Mouse (Mus musculus) lung, embryonic 14.5 days (tissue): ENCODE data around the gene Npas1. TPM values are rescaled to one million over a fixed set of nuclear protein-coding genes. Genes with fewer than 3 reads are reported as not detected.

Experiments
- ATAC-seq: fragments of 200-750 bp; cut with Nextera tagmentation; 2 replicates; pipeline ENCODE4 v1.8.0; 2017; ENCODE audit warnings: mild to moderate bottlenecking, moderate TSS enrichment, moderate library complexity; ENCODE audit not compliant: insufficient read depth
- DNase-seq: peaks from one replicate; pipeline ENCODE4 v3.0.0-alpha.2; 2015
- H3K27ac ChIP-seq: fragments of 300-500 bp; sonication (generic); 2 replicates; pipeline ENCODE4 v1.5.1; 2014; ENCODE audit warnings: low read depth, mild to moderate bottlenecking, moderate library complexity
- H3K27me3 ChIP-seq: fragments of 300-500 bp; sonication (generic); 2 replicates; pipeline ENCODE4 v1.6.1; 2014; ENCODE audit warnings: low read length, control low read depth; ENCODE audit not compliant: insufficient read depth
- H3K36me3 ChIP-seq: fragments of 300-500 bp; sonication (generic); 2 replicates; pipeline ENCODE4 v1.6.1; 2014; ENCODE audit warnings: control low read depth; ENCODE audit not compliant: insufficient read depth
- H3K4me1 ChIP-seq: fragments of 300-500 bp; sonication (generic); 2 replicates; pipeline ENCODE4 v1.6.1; 2014; ENCODE audit warnings: antibody characterized with exemption, control low read depth; ENCODE audit not compliant: insufficient read depth
- H3K4me2 ChIP-seq: fragments of 300-500 bp; sonication (generic); 2 replicates; pipeline ENCODE4 v1.6.1; 2014; ENCODE audit warnings: mild to moderate bottlenecking
- H3K4me3 ChIP-seq: fragments of 300-500 bp; sonication (generic); 2 replicates; pipeline ENCODE4 v1.5.1; 2014; ENCODE audit warnings: low read depth, low read length
- H3K9ac ChIP-seq: fragments of 300-500 bp; sonication (generic); 2 replicates; pipeline ENCODE4 v1.6.1; 2014
- H3K9me3 ChIP-seq: fragments of 300-500 bp; sonication (generic); 2 replicates; pipeline ENCODE4 v1.6.1; 2016; ENCODE audit warnings: low read depth, low read length, control low read depth
- CTCF ChIP-seq: IDR thresholded peaks from 2 replicates; pipeline ENCODE4 v1.5.1; 2016; ENCODE audit warnings: antibody characterized with exemption, low read depth
- WGBS: fragments of 180-500 bp; shearing (Covaris S2); extraction: QIAGEN DNeasy Blood & Tissue Kit; methylation state at CpG from one replicate; pipeline ENCODE4 v1.1.7; 2014; 5-methylcytosine and 5-hydroxymethylcytosine counted together
- polyA plus RNA-seq: library from polyadenylated mRNA; unstranded; fragments of >200 nt; fragmentation: Nextera tagmentation; extraction: Ambion mirVana; gene quantifications from 2 replicates; pipeline ENCODE4 v1.2.1, GENCODE M21; 2014

Gene Npas1
- polyA plus RNA-seq, 1 experiment from 2014 or later, result not detected

DNA sequence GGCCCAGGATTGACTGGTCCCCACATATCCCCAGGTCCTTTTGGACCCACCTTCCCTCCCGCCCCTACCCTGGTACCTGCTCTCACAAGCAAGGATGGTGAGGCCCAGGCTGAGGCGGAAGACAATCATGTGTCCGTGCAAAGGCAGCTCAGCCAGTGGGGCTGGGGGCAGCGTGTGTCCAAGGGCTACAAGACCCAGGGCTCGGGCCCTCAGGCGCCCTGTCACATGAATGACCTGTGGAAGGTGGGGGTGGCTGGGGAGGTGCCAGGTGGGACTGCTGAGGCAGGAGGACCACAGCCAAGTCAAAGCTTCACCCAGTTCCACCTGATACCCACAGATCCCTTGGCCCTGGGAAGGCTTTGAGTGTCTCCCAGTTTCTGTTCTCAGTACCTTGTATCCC lies 15.8 kb downstream of the Npas1 start:
- H3K36me3 ChIP-seq, result no peaks in the 10 kb centered on the region
- TF ChIP-seq CTCF, result no peak
- H3K27ac ChIP-seq, result no peak overlapping the region
- no peak overlapping the region for H3K9ac ChIP-seq
- DNase-seq (no peak), ATAC-seq (no peak)
- H3K27me3 ChIP-seq, result 0 out of 2 replicates have a peak, but pooled peaks cover 3% of the 10 kb centered on the region
- H3K9me3 ChIP-seq, result no peaks in the 10 kb centered on the region
- no peak overlapping the region for H3K4me2 ChIP-seq
- no peak overlapping the region for H3K4me3 ChIP-seq
- 76% methylated on average over 6 of the region's 6 CpGs for WGBS
- H3K4me1 ChIP-seq, result no peaks in the 10 kb centered on the region

DNA sequence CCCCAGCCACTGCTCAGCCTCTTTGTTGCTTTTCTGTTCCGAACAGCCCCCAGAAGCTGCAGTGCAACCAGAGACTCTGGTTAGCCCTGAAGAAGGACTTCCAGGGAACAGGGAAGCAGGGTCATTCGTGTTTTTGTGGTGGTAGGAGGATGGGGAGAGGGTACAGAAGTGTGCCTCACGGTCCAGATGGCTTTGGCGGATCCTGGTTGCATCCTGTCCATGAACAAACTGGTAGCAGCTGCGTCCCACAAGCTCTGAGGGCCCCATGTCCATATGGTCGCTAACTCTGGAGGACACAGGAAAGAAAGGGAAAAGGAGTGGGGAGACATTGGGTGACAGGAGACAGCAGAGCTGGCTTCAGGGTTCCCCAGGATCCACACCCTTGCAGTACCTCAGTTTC lies 16.4 kb downstream of the Npas1 start:
- Histone ChIP-seq H3K36me3 (no peaks in the 10 kb centered on the region), H3K4me3 (no peak overlapping the region), H3K9ac (no peak overlapping the region), H3K27ac (no peak overlapping the region), H3K4me2 (no peak overlapping the region), H3K9me3 (no peaks in the 10 kb centered on the region), H3K4me1 (no peaks in the 10 kb centered on the region), H3K27me3 (0 out of 2 replicates have a peak, but pooled peaks cover 3% of the 10 kb centered on the region)
- WGBS, result 58% methylated on average over 6 of the region's 6 CpGs
- ATAC-seq (no peak), DNase-seq (no peak)
- TF ChIP-seq CTCF, result no peak

DNA sequence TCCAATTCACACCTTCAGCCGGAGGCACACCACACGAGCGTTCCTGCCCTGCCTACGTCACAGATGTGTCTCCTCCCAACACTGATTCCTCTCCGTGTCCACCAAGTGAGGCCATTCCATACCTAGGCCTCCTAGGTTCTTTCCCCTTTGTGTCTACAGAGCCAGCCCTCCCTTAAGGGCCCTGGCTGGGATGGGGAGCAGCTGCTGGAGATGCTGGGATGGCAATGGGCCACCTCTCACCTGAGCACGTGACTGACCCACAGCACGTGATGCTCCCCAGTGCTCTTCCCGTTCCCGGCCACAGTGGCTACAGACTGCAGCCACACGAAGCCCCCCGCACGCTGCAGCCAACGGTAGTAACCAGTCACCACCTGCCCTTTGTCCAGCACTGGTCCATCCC lies 17.0 kb downstream of the Npas1 start:
- Histone ChIP-seq H3K9ac (no peak overlapping the region), H3K9me3 (no peaks in the 10 kb centered on the region), H3K4me3 (no peak overlapping the region), H3K4me1 (no peaks in the 10 kb centered on the region), H3K27ac (no peak overlapping the region), H3K27me3 (0 out of 2 replicates have a peak, but pooled peaks cover 3% of the 10 kb centered on the region), H3K4me2 (no peak overlapping the region), H3K36me3 (no peaks in the 10 kb centered on the region)
- ATAC-seq (no peak), DNase-seq (no peak)
- TF ChIP-seq CTCF, result no peak
- WGBS, result 54% methylated on average over 13 of the region's 13 CpGs

DNA sequence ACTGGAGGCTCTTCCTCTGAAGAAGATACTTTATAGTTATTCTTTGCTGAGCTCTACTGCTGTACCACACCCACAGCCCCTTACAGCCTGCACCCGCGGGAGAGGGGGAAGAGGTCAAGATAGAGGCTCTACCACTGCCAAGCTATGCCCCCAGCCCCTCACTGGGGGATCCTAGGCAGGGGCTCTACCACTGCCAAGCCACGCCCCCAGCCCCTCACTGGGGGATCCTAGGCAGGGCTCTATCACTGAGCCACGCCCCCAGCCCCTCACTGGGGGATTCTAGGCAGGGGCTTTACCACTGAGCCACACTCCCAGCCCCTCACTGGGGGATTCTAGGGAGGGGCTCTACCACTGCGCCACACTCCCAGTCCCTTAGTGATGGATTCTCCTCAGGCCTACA lies 21.2 kb downstream of the Npas1 start:
- no peaks in the 10 kb centered on the region for H3K9me3 ChIP-seq
- no peak for TF ChIP-seq CTCF
- no peak overlapping the region for H3K9ac ChIP-seq
- no peak for ATAC-seq
- H3K27ac ChIP-seq, result no peak overlapping the region
- no peak overlapping the region for H3K4me3 ChIP-seq
- 79% methylated on average over 5 of the region's 5 CpGs for WGBS
- no peak for DNase-seq
- no peak overlapping the region for H3K4me2 ChIP-seq
- peaks cover 3% of the 10 kb centered on the region; the same call in 1 of the 2 replicates for H3K36me3 ChIP-seq
- H3K4me1 ChIP-seq, result 0 out of 2 replicates have a peak, but pooled peaks cover 4% of the 10 kb centered on the region
- H3K27me3 ChIP-seq, result no peaks in the 10 kb centered on the region

DNA sequence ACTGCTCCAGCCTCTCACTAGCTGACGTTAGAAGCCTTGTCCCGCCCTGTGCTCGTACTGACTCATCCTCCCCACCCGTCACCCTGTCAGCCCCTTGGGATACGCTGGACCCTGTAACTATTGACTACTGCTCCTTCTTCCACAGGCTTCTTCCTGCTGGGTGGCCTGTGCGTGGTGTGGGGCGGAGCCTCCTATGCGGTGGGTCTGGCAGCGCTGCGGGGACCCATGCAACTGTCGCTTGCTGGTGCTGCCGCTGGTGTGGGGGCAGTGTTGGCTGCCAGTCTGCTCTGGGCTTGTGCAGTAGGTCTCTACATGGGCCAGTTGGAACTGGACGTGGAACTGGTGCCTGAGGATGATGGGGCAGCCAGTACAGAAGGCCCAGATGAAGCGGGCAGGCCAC lies 22.5 kb downstream of the Npas1 start:
- H3K27ac ChIP-seq, result no peak overlapping the region
- no peak overlapping the region for H3K4me2 ChIP-seq
- DNase-seq, result no peak
- H3K9me3 ChIP-seq, result no peaks in the 10 kb centered on the region
- no peaks in the 10 kb centered on the region for H3K27me3 ChIP-seq
- 89% methylated on average over 14 of the region's 14 CpGs for WGBS
- no peak for TF ChIP-seq CTCF
- H3K4me1 ChIP-seq, result 0 out of 2 replicates have a peak, but pooled peaks cover 4% of the 10 kb centered on the region
- no peak overlapping the region for H3K9ac ChIP-seq
- ATAC-seq, result no peak
- peaks cover 3% of the 10 kb centered on the region; the same call in 1 of the 2 replicates for H3K36me3 ChIP-seq
- H3K4me3 ChIP-seq, result no peak overlapping the region

DNA sequence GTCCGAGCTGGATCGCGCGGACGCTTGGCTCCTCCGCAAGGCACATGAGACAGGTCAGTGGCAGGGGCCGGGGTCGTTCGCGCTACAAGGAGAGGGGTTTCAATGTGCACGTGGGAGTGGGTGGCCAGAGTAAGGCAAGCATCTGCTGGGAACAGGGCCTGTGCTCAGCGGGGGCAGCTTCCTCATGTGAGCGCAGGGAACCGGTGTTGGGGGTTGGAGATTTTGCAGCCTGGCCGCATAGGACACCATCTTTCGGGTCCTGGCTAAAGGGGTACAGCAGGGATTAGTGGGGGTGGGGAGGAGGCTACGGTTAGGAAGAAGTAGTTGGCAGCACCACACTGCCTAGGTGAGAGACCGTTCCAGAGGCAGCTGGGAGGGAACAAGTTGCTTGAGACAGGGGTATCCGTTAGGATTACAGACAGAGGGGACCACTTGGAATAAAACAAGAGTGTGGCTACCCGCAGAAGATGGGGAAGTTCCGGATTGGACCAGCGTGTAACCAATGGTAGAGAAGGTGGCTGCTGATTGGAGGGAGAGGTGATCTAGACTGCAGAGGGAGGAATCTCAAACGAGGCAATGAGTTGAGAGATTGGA lies 24.3 kb downstream of the Npas1 start:
- H3K9ac ChIP-seq, result peak overlapping the region; percentile 68
- peak overlapping the region; percentile 63; the same call in 1 of the 2 replicates for H3K27ac ChIP-seq

DNA sequence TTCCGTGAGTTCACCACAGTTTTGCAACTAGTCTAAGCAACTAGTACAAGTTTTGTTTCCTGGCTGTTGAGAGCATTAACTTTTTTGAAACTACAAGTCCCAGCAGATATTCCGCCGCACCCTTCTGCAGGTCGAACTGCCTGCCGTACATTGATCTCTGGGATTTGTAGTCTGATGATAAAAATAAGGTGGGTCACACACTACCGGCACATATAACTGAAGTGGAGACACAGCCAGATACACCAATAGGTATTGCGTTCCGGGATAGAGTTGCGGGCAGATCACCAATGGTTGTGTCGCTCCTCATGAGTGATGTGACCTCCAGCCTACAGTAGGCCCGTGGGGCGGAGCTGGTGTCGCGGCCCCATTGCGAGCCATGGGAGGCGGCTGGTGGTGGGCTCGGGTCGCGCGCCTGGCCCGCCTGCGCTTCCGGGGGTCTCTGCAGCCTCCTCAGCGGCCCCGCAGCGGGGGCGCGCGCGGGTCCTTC lies 24.9 kb downstream of the Npas1 start, which contains the start of gene Tmem160:
Gene Tmem160, plus strand, starts transcription at position 193 of the 487 bp plus-strand sequence.
- WGBS, result 1% methylated on average over 30 of the region's 30 CpGs
- Histone ChIP-seq H3K36me3 (peaks cover 3% of the 10 kb centered on the region; the same call in 1 of the 2 replicates), H3K4me1 (0 out of 2 replicates have a peak, but pooled peaks cover 4% of the 10 kb centered on the region), H3K9me3 (no peaks in the 10 kb centered on the region), H3K4me3 (peak within 1 kb of the TSS; percentile 77), H3K27ac (peak within 1 kb of the TSS; percentile 63; the same call in 1 of the 2 replicates), H3K27me3 (no peaks in the 10 kb centered on the region), H3K4me2 (peak within 1 kb of the TSS; percentile 96), H3K9ac (peak within 1 kb of the TSS; percentile 68)
- DNase-seq (peak; percentile 91), ATAC-seq (peak; percentile 99)
- TF ChIP-seq CTCF, result no peak

More for the DNA sequence above, 24.3 kb downstream of the Npas1 start:
- no peaks in the 10 kb centered on the region for H3K27me3 ChIP-seq
- peaks cover 3% of the 10 kb centered on the region; the same call in 1 of the 2 replicates for H3K36me3 ChIP-seq
- peak overlapping the region; percentile 96 for H3K4me2 ChIP-seq
- H3K4me3 ChIP-seq, result peak overlapping the region; percentile 77
- 0% methylated on average over 23 of the region's 23 CpGs for WGBS
- no peaks in the 10 kb centered on the region for H3K9me3 ChIP-seq
- ATAC-seq (peak; percentile 60), DNase-seq (peak; percentile 72)
- no peak for TF ChIP-seq CTCF
- H3K4me1 ChIP-seq, result 0 out of 2 replicates have a peak, but pooled peaks cover 4% of the 10 kb centered on the region
